Mouse (Mus musculus) heart, embryonic 14.5 days (tissue): ENCODE measurements at regions not wholly inside any gene's neighbourhood (a gene's known extent, or its start where the extent isn't known, plus 50 kb on each side); places are given as distances from the start of the nearest gene placed in this dataset.

Source experiments
- ATAC-seq: fragments of 200-750 bp; cut with Nextera tagmentation; 2 replicates; pipeline ENCODE4 v1.8.0; 2017; ENCODE audit warnings: low read depth, moderate TSS enrichment; ENCODE audit not compliant: insufficient number of reproducible peaks, insufficient read depth, low FRiP score
- H3K27ac ChIP-seq, 2 experiments: fragments of 200-500 bp in 1 of 2; fragments of 300-500 bp in 1 of 2; sonication (generic) in 1 of 2; replicated peaks in 1 of 2; 2 replicates each; pipeline ENCODE4 v1.5.1; 2012 to 2014; ENCODE audit warnings: low read depth in 2 of 2, low read length in 2 of 2, control low read depth in 1 of 2, mild to moderate bottlenecking in 1 of 2, mixed read lengths in 1 of 2; ENCODE audit not compliant: control insufficient read depth in 1 of 2, insufficient read depth in 1 of 2
- H3K27me3 ChIP-seq: fragments of 300-500 bp; sonication (generic); 2 replicates; pipeline ENCODE4 v1.6.1; 2014; ENCODE audit warnings: mild to moderate bottlenecking, low read length, control low read depth; ENCODE audit not compliant: control insufficient read depth, insufficient read depth
- H3K36me3 ChIP-seq: fragments of 300-500 bp; sonication (generic); 2 replicates; pipeline ENCODE4 v1.6.1; 2014; ENCODE audit warnings: mild to moderate bottlenecking, control low read depth, low read length, mixed read lengths; ENCODE audit not compliant: control insufficient read depth, insufficient read depth
- H3K4me1 ChIP-seq, 2 experiments: fragments of 200-500 bp in 1 of 2; fragments of 300-500 bp in 1 of 2; sonication (generic) in 1 of 2; 2 replicates each; pipeline ENCODE4 v1.6.1; 2012 to 2014; ENCODE audit warnings: low read length in 2 of 2, control low read depth in 1 of 2, mixed read lengths in 1 of 2; ENCODE audit not compliant: control insufficient read depth in 2 of 2, insufficient read depth in 2 of 2
- H3K4me2 ChIP-seq: fragments of 300-500 bp; sonication (generic); 2 replicates; pipeline ENCODE4 v1.6.1; 2014; ENCODE audit warnings: mild to moderate bottlenecking, low read length
- H3K4me3 ChIP-seq, 2 experiments: fragments of 200-500 bp in 1 of 2; fragments of 300-500 bp in 1 of 2; sonication (generic) in 1 of 2; 2 replicates each; pipeline ENCODE4 v1.5.1; 2012 to 2014; ENCODE audit warnings: low read length in 2 of 2, mild to moderate bottlenecking in 2 of 2, control low read depth in 1 of 2, low read depth in 1 of 2, moderate library complexity in 1 of 2; ENCODE audit not compliant: control insufficient read depth in 1 of 2, insufficient read depth in 1 of 2
- H3K9ac ChIP-seq: fragments of 300-500 bp; sonication (generic); 2 replicates; pipeline ENCODE4 v1.6.1; 2014; ENCODE audit warnings: mild to moderate bottlenecking, low read length
- H3K9me3 ChIP-seq: fragments of 300-500 bp; sonication (generic); 2 replicates; pipeline ENCODE4 v1.6.1; 2016; ENCODE audit warnings: low read length, control low read depth; ENCODE audit not compliant: control insufficient read depth
- WGBS: fragments of 180-500 bp; shearing (Covaris S2); extraction: QIAGEN DNeasy Blood & Tissue Kit; methylation state at CpG from one replicate; pipeline ENCODE4 v1.1.7; 2014; 5-methylcytosine and 5-hydroxymethylcytosine counted together

DNA sequence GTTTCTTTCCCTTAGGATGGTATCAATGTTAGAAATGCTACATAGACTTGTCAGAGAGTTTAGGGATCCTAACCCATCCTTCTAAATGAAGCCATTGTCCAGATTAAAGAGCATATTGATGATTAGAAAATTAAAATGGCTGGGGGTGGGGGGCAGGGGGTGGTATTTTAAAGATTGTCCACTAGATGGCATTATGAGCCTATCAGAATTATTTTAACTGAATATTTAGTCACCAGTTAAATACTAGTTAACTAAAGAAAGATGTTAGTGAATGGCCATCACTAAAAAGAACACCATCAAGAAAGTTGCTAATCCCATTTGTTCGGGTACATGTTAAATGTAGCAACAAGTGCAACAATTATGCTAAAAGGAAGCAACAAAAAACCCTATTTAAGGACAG is 1909.6 kb upstream of the 5930422O12Rik start:
- H3K27me3 ChIP-seq = no peaks in the 10 kb centered on the region
- H3K9ac ChIP-seq = no peak overlapping the region
- no peak overlapping the region for H3K4me2 ChIP-seq
- no peak overlapping the region for H3K4me3 ChIP-seq
- no peak overlapping the region for H3K27ac ChIP-seq
- no peak for ATAC-seq
- H3K36me3 ChIP-seq = no peaks in the 10 kb centered on the region
- no peaks in the 10 kb centered on the region; a peak in 1 of 4 replicates for H3K4me1 ChIP-seq
- no peaks in the 10 kb centered on the region for H3K9me3 ChIP-seq
- WGBS = 47% methylated on average over 1 of the region's 1 CpGs

DNA sequence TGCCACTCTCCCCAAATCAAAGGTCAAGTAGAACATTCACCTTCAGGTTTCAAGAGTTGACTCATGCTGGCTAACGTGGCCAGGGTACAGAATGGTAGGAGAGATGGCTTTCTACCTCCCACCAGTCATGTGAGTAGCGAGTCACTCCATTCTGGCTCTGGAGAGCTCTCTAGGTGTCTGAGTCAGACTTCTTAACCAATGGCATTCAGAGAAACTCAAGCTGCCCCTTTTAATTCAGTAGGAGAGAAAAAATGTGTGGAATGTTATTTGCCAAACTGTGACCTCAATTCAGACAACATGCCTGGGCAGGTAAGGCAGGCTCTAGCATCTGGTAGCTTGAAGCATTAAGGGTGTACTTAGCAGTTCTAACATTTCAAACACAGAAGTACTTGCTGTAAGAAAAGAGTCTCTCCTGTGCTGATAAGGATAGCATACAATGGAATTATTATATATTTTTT is 1907.5 kb upstream of the 5930422O12Rik start:
- no peaks in the 10 kb centered on the region for H3K9me3 ChIP-seq
- no peaks in the 10 kb centered on the region for H3K27me3 ChIP-seq
- H3K36me3 ChIP-seq = no peaks in the 10 kb centered on the region
- no peak overlapping the region for H3K4me2 ChIP-seq
- no peak for ATAC-seq
- H3K4me3 ChIP-seq = no peak overlapping the region
- H3K27ac ChIP-seq = no peak overlapping the region
- H3K9ac ChIP-seq = no peak overlapping the region
- peaks cover 2 to 5% of the 10 kb centered on the region in 2 experiments for H3K4me1 ChIP-seq
- WGBS = 27% methylated on average over 2 of the region's 2 CpGs

DNA sequence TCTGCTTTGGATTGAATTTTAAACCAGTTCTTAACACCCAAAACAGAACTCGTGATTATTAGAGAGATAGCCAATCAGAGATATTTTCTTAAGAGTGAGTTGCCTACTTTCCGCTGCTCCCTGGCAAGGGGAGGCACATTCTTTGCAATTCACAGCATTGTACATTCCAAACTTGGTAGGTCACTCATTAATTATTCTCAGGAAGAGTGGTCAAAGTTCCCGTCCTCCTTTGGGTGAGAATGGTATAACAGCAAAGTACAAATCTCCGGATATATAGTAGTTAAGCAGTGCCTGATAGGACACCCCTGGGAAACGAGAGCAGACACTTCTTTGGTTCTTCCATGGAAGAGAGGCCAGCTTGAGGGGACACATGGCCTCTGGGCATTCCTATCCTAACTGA is 1903.4 kb upstream of the 5930422O12Rik start:
- Histone ChIP-seq H3K36me3 (no peaks in the 10 kb centered on the region), H3K4me2 (no peak overlapping the region), H3K27ac (no peak overlapping the region; a peak in 1 of 4 replicates), H3K4me1 (peaks cover 2 to 5% of the 10 kb centered on the region in 2 experiments), H3K9ac (no peak overlapping the region), H3K9me3 (peaks cover 4% of the 10 kb centered on the region; the same call in 1 of the 2 replicates), H3K27me3 (no peaks in the 10 kb centered on the region), H3K4me3 (no peak overlapping the region)
- WGBS = 22% methylated on average over 5 of the region's 5 CpGs
- ATAC-seq = no peak

DNA sequence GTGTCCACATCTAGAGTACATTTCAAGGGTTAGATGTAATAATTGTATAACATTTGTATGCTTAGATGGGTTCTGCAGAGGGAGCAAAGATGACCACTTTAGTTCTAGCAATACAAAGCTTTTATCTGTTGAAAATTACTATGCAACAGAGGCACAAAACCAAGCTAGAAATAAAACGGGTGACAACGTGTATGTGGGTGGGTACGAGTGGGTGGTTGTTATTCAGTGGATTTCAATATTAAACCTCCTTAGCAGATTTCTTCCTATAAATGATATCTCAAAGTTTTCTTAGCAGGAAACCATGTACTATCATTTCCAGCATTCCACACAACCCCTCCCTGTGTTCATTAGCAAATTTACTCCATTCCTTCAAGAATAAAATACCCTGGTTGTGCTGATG is 1889.3 kb upstream of the 5930422O12Rik start:
- no peaks in the 10 kb centered on the region for H3K27me3 ChIP-seq
- no peak overlapping the region for H3K4me3 ChIP-seq
- 78% methylated on average over 3 of the region's 3 CpGs for WGBS
- H3K4me2 ChIP-seq = no peak overlapping the region
- H3K4me1 ChIP-seq = peaks cover 2 to 3% of the 10 kb centered on the region in 2 experiments; a peak in 2 of 4 replicates
- H3K9ac ChIP-seq = no peak overlapping the region
- no peaks in the 10 kb centered on the region for H3K9me3 ChIP-seq
- no peak for ATAC-seq
- H3K27ac ChIP-seq = no peak overlapping the region
- no peaks in the 10 kb centered on the region for H3K36me3 ChIP-seq

- H3K27ac ChIP-seq = no peak overlapping the region
- ATAC-seq = no peak
- H3K4me1 ChIP-seq = peaks cover 2 to 3% of the 10 kb centered on the region in 2 experiments; a peak in 2 of 4 replicates
- H3K27me3 ChIP-seq = no peaks in the 10 kb centered on the region
- H3K9ac ChIP-seq = no peak overlapping the region
- no peak overlapping the region for H3K4me2 ChIP-seq
- H3K9me3 ChIP-seq = no peaks in the 10 kb centered on the region
- no peak overlapping the region for H3K4me3 ChIP-seq
- 3% methylated on average over 4 of the region's 4 CpGs for WGBS
- no peaks in the 10 kb centered on the region for H3K36me3 ChIP-seq
These were observed 1886.9 kb upstream of the 5930422O12Rik start for GRCm38 (mm10) chr8:31541646-31542045.

GRCm38 (mm10) chr8:31574136-31574535 is 1854.4 kb upstream of the 5930422O12Rik start:
- no peak for ATAC-seq
- no peak overlapping the region for H3K4me3 ChIP-seq
- no peaks in the 10 kb centered on the region for H3K4me1 ChIP-seq
- no peak overlapping the region for H3K27ac ChIP-seq
- no peaks in the 10 kb centered on the region for H3K9me3 ChIP-seq
- H3K4me2 ChIP-seq = no peak overlapping the region
- no peak overlapping the region for H3K9ac ChIP-seq
- H3K27me3 ChIP-seq = no peaks in the 10 kb centered on the region
- no peaks in the 10 kb centered on the region for H3K36me3 ChIP-seq

- Histone ChIP-seq H3K4me1 (no peaks in the 10 kb centered on the region), H3K4me3 (no peak overlapping the region), H3K4me2 (no peak overlapping the region), H3K27me3 (no peaks in the 10 kb centered on the region), H3K36me3 (no peaks in the 10 kb centered on the region), H3K9me3 (no peaks in the 10 kb centered on the region), H3K9ac (no peak overlapping the region), H3K27ac (no peak overlapping the region)
- WGBS = 83% methylated on average over 2 of the region's 2 CpGs
- ATAC-seq = no peak
These were observed 1852.4 kb upstream of the 5930422O12Rik start for GRCm38 (mm10) chr8:31576129-31576528.

GRCm38 (mm10) chr8:31584661-31585060 is 1843.8 kb upstream of the 5930422O12Rik start:
- Histone ChIP-seq H3K4me1 (no peaks in the 10 kb centered on the region), H3K36me3 (no peaks in the 10 kb centered on the region), H3K27ac (no peak overlapping the region), H3K4me3 (no peak overlapping the region), H3K4me2 (no peak overlapping the region), H3K9ac (no peak overlapping the region), H3K9me3 (0 out of 2 replicates have a peak, but pooled peaks cover 2% of the 10 kb centered on the region), H3K27me3 (no peaks in the 10 kb centered on the region)
- ATAC-seq = no peak
- 91% methylated on average over 1 of the region's 1 CpGs for WGBS
